Mouse (Mus musculus): ENCODE measurements at regions not wholly inside any gene's neighbourhood (a gene's known extent, or its start where the extent isn't known, plus 50 kb on each side); places are given as distances from the start of the nearest gene placed in this dataset.
A peak's percentile ranks its signal among the peaks of the same experiment; 100 is the strongest.

DNA sequence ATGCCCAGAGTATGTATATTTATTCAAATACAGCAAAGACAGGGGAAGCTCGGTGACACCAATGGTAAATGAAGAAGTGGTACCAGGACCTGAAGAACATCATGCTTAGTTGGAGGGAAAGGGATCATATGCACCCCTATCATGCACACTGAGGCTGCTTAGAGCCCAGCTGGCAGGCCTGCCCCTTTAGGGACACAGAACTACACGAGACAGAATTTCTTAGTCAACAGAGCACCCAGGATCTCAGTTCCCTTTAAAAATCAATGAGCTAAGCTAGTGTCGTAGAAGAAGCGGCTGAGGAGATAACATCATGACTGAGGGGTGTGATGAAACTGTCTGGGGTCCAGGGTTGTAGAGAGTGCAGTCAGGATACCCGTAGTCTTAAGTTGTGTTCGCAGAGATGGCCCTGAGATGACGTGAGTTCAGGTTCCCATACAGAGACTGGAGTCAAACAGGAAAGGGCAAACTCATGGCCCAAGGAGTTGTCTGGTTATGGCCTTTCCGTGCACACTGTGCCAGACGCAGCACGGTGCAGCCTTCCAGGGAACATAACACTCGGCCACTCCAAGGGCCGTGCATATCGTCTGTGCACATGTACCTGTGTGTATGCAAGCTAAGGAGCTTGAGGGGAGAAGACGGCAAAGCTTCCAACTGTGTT, 100.0 kb downstream of the Tomm20 start (continued):
- TF ChIP-seq RCOR1 (conservative IDR thresholded peaks at IDR 0.05; ENCODE audit: low read depth, low read length) (peak; percentile 67; the same call in 1 of the 2 replicates), CHD2 (IDR thresholded peaks at IDR 0.05; ENCODE audit: low read length) (peak; percentile 58; the same call in 1 of the 2 replicates), E2F4 (IDR thresholded peaks at IDR 0.05; ENCODE audit: insufficient replicate concordance, low read depth, low read length) (no peak), MAFK (IDR thresholded peaks at IDR 0.05; ENCODE audit: insufficient replicate concordance, low read length) (no peak), USF1 (IDR thresholded peaks at IDR 0.05; ENCODE audit: low read depth, low read length) (no peak), KAT2A (IDR thresholded peaks at IDR 0.05; ENCODE audit: insufficient replicate concordance, low read length) (0 out of 2 replicates have a peak, but pooled peaks have one; percentile 5), ZNF384 (IDR thresholded peaks at IDR 0.05; ENCODE audit: low read depth, low read length) (no peak), NRF1 (IDR thresholded peaks at IDR 0.05; ENCODE audit: low read depth, low read length) (peak; percentile 60; the same call in 1 of the 2 replicates), MAX (IDR thresholded peaks at IDR 0.05; ENCODE audit: low read length) (peak; percentile 52), BHLHE40 (IDR thresholded peaks at IDR 0.05; ENCODE audit: low read depth, low read length) (peak; percentile 91), MEF2A (IDR thresholded peaks at IDR 0.05; ENCODE audit: borderline replicate concordance, low read depth, low read length) (peak; percentile 47; the same call in 1 of the 2 replicates)

DNA sequence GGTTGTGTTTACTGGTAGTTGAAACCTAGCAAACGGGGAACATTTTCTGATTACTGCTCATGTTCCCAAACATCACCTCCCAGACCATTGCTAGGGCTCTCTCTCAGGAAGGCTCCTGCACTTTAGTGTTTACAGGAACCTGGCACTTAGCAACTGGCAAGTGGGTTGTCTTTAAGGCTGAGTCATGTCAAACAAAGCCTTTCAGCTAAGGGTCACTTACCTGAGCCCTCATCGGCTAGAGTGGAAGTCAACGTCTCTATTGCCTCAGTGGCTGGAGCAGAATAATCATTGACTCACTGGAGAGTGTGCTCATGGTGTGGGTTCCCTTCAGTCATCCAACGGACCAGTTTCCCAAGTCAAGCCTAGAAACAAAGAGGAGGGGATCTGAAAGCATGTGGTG, 101.0 kb downstream of the Tomm20 start:
- peaks cover 59 to 91% of the 10 kb centered on the region in 2 experiments for H3K4me1 ChIP-seq (ENCODE audit: control insufficient read depth in 1 of 2, insufficient read depth in 2 of 2)
- DNase-seq (ENCODE audit: extremely low read depth) = no peak
- peak overlapping the region in 1 of 3 experiments; percentile 44 for H3K4me3 ChIP-seq (replicated peaks in 1 of 3; ENCODE audit: low read depth in 2 of 3, low read length in 2 of 3, poor library complexity in 1 of 3)
- in situ Hi-C loops (cut with MboI; ENCODE audit: low pct_ligation_motif_present, low pct_unique_long_range_greater_than_20kb, low sequenced_read_pairs) (loop anchor here (5.0 kb wide), 3 partner anchors 38 to 347 kb away; no protein-coding TSS in a partner anchor), dilution Hi-C loops (cut with MboI; ENCODE audit: extremely low pct_ligation_motif_present, extremely low pct_unique_long_range_greater_than_20kb, low sequenced_read_pairs) (no loop called here)
- TF ChIP-seq NRF1 (IDR thresholded peaks at IDR 0.05; ENCODE audit: low read depth, low read length) = no peak
- TF ChIP-seq SMC3 (IDR thresholded peaks at IDR 0.05; ENCODE audit: low read depth, low read length) = no peak
- TF ChIP-seq RCOR1 (conservative IDR thresholded peaks at IDR 0.05; ENCODE audit: low read depth, low read length) = no peak
- TF ChIP-seq NELFE (IDR thresholded peaks at IDR 0.05; ENCODE audit: low read depth, low read length) = no peak
- no peak for TF ChIP-seq CHD1 (IDR thresholded peaks at IDR 0.05; ENCODE audit: low read depth, low read length)
- TF ChIP-seq KAT2A (IDR thresholded peaks at IDR 0.05; ENCODE audit: insufficient replicate concordance, low read length) = no peak
- no peak for TF ChIP-seq IRF4 (IDR thresholded peaks at IDR 0.05; ENCODE audit: low read depth, low read length)
- no peak for TF ChIP-seq MAFK (IDR thresholded peaks at IDR 0.05; ENCODE audit: insufficient replicate concordance, low read length)
- no peaks in the 10 kb centered on the region for H3K9me3 ChIP-seq (replicated peaks; ENCODE audit: low read length)
- no peaks in the 10 kb centered on the region for H3K27me3 ChIP-seq (replicated peaks)
- H3K36me3 ChIP-seq (replicated peaks in 1 of 2; ENCODE audit: control insufficient read depth in 1 of 2, insufficient read depth in 1 of 2, low read length in 1 of 2) = peaks cover 0 to 21% of the 10 kb centered on the region in 2 experiments
- no peak overlapping the region for H3K9ac ChIP-seq (ENCODE audit: insufficient read depth, low read depth)
- H3K4me2 ChIP-seq (ENCODE audit: insufficient read depth, low read depth, poor library complexity, severe bottlenecking) = no peak overlapping the region
- H3K27ac ChIP-seq (ENCODE audit: insufficient read depth, low read depth) = no peak overlapping the region
- H3K79me2 ChIP-seq (replicated peaks; ENCODE audit: control insufficient read depth, extremely low read depth, insufficient read depth, poor library complexity, severe bottlenecking) = no peaks in the 10 kb centered on the region

DNA sequence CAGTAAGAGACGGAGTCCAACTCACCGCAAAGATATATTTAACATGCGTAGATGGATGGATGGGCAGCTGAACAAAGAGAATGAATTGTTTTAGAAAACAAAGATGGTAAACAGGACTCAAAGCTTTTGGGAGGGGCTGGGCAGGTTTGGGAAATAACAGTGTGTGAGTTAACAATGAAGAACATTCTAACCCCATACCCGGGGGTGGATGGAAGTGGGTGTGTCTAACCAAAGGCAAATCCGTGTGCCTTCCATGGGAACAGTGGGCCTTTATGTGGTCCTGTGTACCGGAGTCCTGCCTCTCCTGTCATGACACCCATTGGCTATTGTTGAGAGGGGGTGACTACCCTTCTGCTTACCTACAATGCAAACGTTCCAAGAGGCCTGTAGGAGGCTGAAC, 104.5 kb downstream of the Tomm20 start:
- Histone ChIP-seq H3K79me2 (replicated peaks; ENCODE audit: control insufficient read depth, extremely low read depth, insufficient read depth, poor library complexity, severe bottlenecking) (no peaks in the 10 kb centered on the region), H3K4me2 (ENCODE audit: insufficient read depth, low read depth, poor library complexity, severe bottlenecking) (no peak overlapping the region), H3K9ac (ENCODE audit: insufficient read depth, low read depth) (no peak overlapping the region), H3K27ac (ENCODE audit: insufficient read depth, low read depth) (no peak overlapping the region), H3K36me3 (replicated peaks in 1 of 2; ENCODE audit: control insufficient read depth in 1 of 2, insufficient read depth in 1 of 2, low read length in 1 of 2) (peaks cover 0 to 25% of the 10 kb centered on the region in 2 experiments), H3K9me3 (replicated peaks; ENCODE audit: low read length) (no peaks in the 10 kb centered on the region), H3K4me1 (ENCODE audit: control insufficient read depth in 1 of 2, insufficient read depth in 2 of 2) (peaks cover 51 to 93% of the 10 kb centered on the region in 2 experiments), H3K27me3 (replicated peaks) (no peaks in the 10 kb centered on the region), H3K4me3 (replicated peaks in 1 of 3; ENCODE audit: low read depth in 2 of 3, low read length in 2 of 3, poor library complexity in 1 of 3) (no peak overlapping the region)
- in situ Hi-C loops (cut with MboI; ENCODE audit: low pct_ligation_motif_present, low pct_unique_long_range_greater_than_20kb, low sequenced_read_pairs) (no loop called here), dilution Hi-C loops (cut with MboI; ENCODE audit: extremely low pct_ligation_motif_present, extremely low pct_unique_long_range_greater_than_20kb, low sequenced_read_pairs) (no loop called here)
- DNase-seq (ENCODE audit: extremely low read depth) = no peak
- no peak for TF ChIP-seq USF1 (IDR thresholded peaks at IDR 0.05; ENCODE audit: low read depth, low read length)
- no peak for TF ChIP-seq IRF4 (IDR thresholded peaks at IDR 0.05; ENCODE audit: low read depth, low read length)
- no peak for TF ChIP-seq GABPA (IDR thresholded peaks at IDR 0.05; ENCODE audit: insufficient replicate concordance, low read depth, low read length)
- no peak for TF ChIP-seq CHD2 (IDR thresholded peaks at IDR 0.05; ENCODE audit: low read length)
- TF ChIP-seq USF2 (conservative IDR thresholded peaks at IDR 0.05; ENCODE audit: low read depth, low read length) = no peak
- no peak for TF ChIP-seq RAD21 (IDR thresholded peaks at IDR 0.05; ENCODE audit: low read depth, low read length)
- no peak for TF ChIP-seq HCFC1 (IDR thresholded peaks at IDR 0.05; ENCODE audit: low read depth, low read length)
- TF ChIP-seq ETS1 (conservative IDR thresholded peaks at IDR 0.05; ENCODE audit: low read depth, low read length) = no peak
- no peak for TF ChIP-seq POLR2A (IDR thresholded peaks at IDR 0.05; ENCODE audit: low read depth, low read length)
